Mouse (Mus musculus): ENCODE measurements at regions not wholly inside any gene's neighbourhood (a gene's known extent, or its start where the extent isn't known, plus 50 kb on each side); places are given as distances from the start of the nearest gene placed in this dataset.

- TF ChIP-seq TAL1 (IDR thresholded peaks at IDR 0.05; ENCODE audit: low read length) (peak; percentile 43; the same call in 1 of the 2 replicates), JUND (IDR thresholded peaks at IDR 0.05; ENCODE audit: low read depth, low read length) (no peak), NRF1 (IDR thresholded peaks at IDR 0.05; ENCODE audit: insufficient read depth, low read depth, low read length, poor library complexity, severe bottlenecking) (no peak), KAT2A (conservative IDR thresholded peaks at IDR 0.05; ENCODE audit: low read depth, low read length) (no peak), RAD21 (IDR thresholded peaks at IDR 0.05; ENCODE audit: low read depth, low read length) (peak; percentile 64), ZC3H11A (IDR thresholded peaks at IDR 0.05; ENCODE audit: low read depth, low read length) (peak; percentile 47; the same call in 1 of the 2 replicates), SMC3 (IDR thresholded peaks at IDR 0.05; ENCODE audit: low read depth, low read length) (peak; percentile 79), POLR2A (IDR thresholded peaks at IDR 0.05; ENCODE audit: control insufficient read depth in 1 of 2, insufficient read depth in 1 of 2, low read depth in 1 of 2, low read length in 2 of 2, poor library complexity in 1 of 2) (no peak), GABPA (IDR thresholded peaks at IDR 0.05; ENCODE audit: low read depth, low read length) (no peak), POLR2AphosphoS2 (IDR thresholded peaks at IDR 0.05; ENCODE audit: low read length) (no peak), ZNF384 (IDR thresholded peaks at IDR 0.05; ENCODE audit: low read depth, low read length) (no peak), HCFC1 (IDR thresholded peaks at IDR 0.05; ENCODE audit: low read depth, low read length) (no peak), CTCF (IDR thresholded peaks at IDR 0.05 in 2 of 3, conservative IDR thresholded peaks at IDR 0.05 in 1 of 3; ENCODE audit: control insufficient read depth in 1 of 3, insufficient read depth in 1 of 3, low read depth in 2 of 3, low read length in 3 of 3, poor library complexity in 1 of 3, severe bottlenecking in 1 of 3) (peak; percentile 45 to 71 (median 67)), GATA1 (IDR thresholded peaks at IDR 0.05; ENCODE audit: low read depth, low read length) (no peak), UBTF (IDR thresholded peaks at IDR 0.05; ENCODE audit: borderline replicate concordance, insufficient read depth, low read depth, low read length) (no peak), MAX (IDR thresholded peaks at IDR 0.05; ENCODE audit: low read length) (no peak), RCOR1 (IDR thresholded peaks at IDR 0.05; ENCODE audit: low read depth, low read length) (no peak)
- H3K27ac ChIP-seq (ENCODE audit: control insufficient read depth, low read depth, low read length): no peak overlapping the region
Measured at GRCm38 (mm10) chr12:13844532-13845485, 307.0 kb downstream of the Fam84a start.

DNA sequence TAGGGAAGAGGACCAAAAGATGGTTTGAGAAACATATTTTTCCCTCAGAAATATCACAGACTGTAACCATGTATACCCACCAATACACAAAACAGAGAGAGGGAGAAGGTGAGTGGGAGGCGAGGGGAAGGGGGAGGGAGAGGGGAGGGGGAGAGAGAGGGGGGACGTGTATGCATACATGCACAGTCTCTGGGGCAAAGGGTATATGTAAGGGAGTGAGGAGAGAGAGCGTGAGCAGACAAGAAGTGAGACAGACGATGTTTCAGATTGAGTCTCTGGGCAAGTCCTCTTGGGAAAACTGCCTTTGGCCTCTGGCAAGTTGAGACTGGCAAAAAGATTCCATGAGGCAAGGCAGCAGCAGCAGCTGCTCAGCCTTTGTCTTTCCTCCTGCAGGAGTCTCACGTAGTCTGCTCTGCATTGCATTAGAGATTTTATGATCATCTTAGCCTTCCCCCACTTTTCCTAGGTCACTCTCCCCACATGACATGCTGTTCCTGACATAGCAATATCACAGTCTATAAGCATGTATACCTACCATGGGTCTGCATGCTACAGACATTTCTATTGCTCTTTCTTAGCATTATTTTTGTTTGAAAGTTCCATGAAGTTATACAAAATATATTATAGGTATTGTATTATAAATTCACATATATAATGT lies 308.3 kb downstream of the Fam84a start:
- H3K79me2 ChIP-seq (ENCODE audit: control insufficient read depth, insufficient read depth, low read length, poor library complexity): no peaks in the 10 kb centered on the region
- no peak overlapping the region for H3K9ac ChIP-seq (ENCODE audit: control insufficient read depth, low read depth, low read length, poor library complexity, severe bottlenecking)
- no peaks in the 10 kb centered on the region for H3K36me3 ChIP-seq (ENCODE audit: control insufficient read depth in 1 of 2, insufficient read depth in 2 of 2, low read length in 2 of 2)
- no peak for DNase-seq (ENCODE audit: low read depth, low spot score)
- H3K27ac ChIP-seq (ENCODE audit: control insufficient read depth, low read depth, low read length): no peak overlapping the region
- H3K9me3 ChIP-seq (replicated peaks; ENCODE audit: insufficient read depth, low read length): no peaks in the 10 kb centered on the region
- H3K4me1 ChIP-seq (ENCODE audit: control insufficient read depth in 1 of 2, insufficient read depth in 2 of 2, low read length in 2 of 2): 0 out of 4 replicates have a peak, but pooled peaks cover 0 to 3% of the 10 kb centered on the region in 2 experiments
- H3K4me3 ChIP-seq (ENCODE audit: control insufficient read depth in 1 of 2, insufficient read depth in 1 of 2, low read depth in 2 of 2, low read length in 2 of 2): no peak overlapping the region
- H3K27me3 ChIP-seq (ENCODE audit: control insufficient read depth in 1 of 2, insufficient read depth in 2 of 2, low read length in 2 of 2): no peaks in the 10 kb centered on the region
- TF ChIP-seq MAZ (IDR thresholded peaks at IDR 0.05; ENCODE audit: low read depth, low read length) (no peak), BHLHE40 (IDR thresholded peaks at IDR 0.05; ENCODE audit: borderline replicate concordance, low read depth, low read length) (no peak), POLR2A (IDR thresholded peaks at IDR 0.05; ENCODE audit: control insufficient read depth in 1 of 2, insufficient read depth in 1 of 2, low read depth in 1 of 2, low read length in 2 of 2, poor library complexity in 1 of 2) (no peak), MAX (IDR thresholded peaks at IDR 0.05; ENCODE audit: low read length) (no peak), MAFK (IDR thresholded peaks at IDR 0.05; ENCODE audit: borderline replicate concordance, low read depth, low read length) (no peak), ZMIZ1 (IDR thresholded peaks at IDR 0.05; ENCODE audit: low read depth, low read length) (no peak), MXI1 (IDR thresholded peaks at IDR 0.05; ENCODE audit: low read depth, low read length) (no peak), MYB (IDR thresholded peaks at IDR 0.05; ENCODE audit: low read depth, low read length) (no peak), NELFE (IDR thresholded peaks at IDR 0.05; ENCODE audit: low read depth, low read length) (no peak), SIN3A (IDR thresholded peaks at IDR 0.05; ENCODE audit: low read length) (no peak), CTCF (IDR thresholded peaks at IDR 0.05 in 2 of 3, conservative IDR thresholded peaks at IDR 0.05 in 1 of 3; ENCODE audit: control insufficient read depth in 1 of 3, insufficient read depth in 1 of 3, low read depth in 2 of 3, low read length in 3 of 3, poor library complexity in 1 of 3, severe bottlenecking in 1 of 3) (no peak), GATA1 (IDR thresholded peaks at IDR 0.05; ENCODE audit: low read depth, low read length) (no peak), E2F4 (IDR thresholded peaks at IDR 0.05; ENCODE audit: borderline replicate concordance, low read depth, low read length) (no peak), RCOR1 (IDR thresholded peaks at IDR 0.05; ENCODE audit: low read depth, low read length) (no peak), MYC (IDR thresholded peaks at IDR 0.05; ENCODE audit: low read depth, low read length) (no peak), MEF2A (IDR thresholded peaks at IDR 0.05; ENCODE audit: extremely low read depth, insufficient replicate concordance, low read depth, low read length, poor library complexity, severe bottlenecking) (no peak)

More at GRCm38 (mm10) chr12:13844532-13845485, 307.0 kb downstream of the Fam84a start:
- peak; percentile 71 for DNase-seq (ENCODE audit: low read depth, low spot score)
- Histone ChIP-seq H3K27me3 (ENCODE audit: control insufficient read depth in 1 of 2, insufficient read depth in 2 of 2, low read length in 2 of 2) (no peaks in the 10 kb centered on the region), H3K4me1 (ENCODE audit: control insufficient read depth in 1 of 2, insufficient read depth in 2 of 2, low read length in 2 of 2) (0 out of 4 replicates have a peak, but pooled peaks cover 0 to 3% of the 10 kb centered on the region in 2 experiments), H3K36me3 (ENCODE audit: control insufficient read depth in 1 of 2, insufficient read depth in 2 of 2, low read length in 2 of 2) (no peaks in the 10 kb centered on the region), H3K9me3 (replicated peaks; ENCODE audit: insufficient read depth, low read length) (no peaks in the 10 kb centered on the region), H3K79me2 (ENCODE audit: control insufficient read depth, insufficient read depth, low read length, poor library complexity) (no peaks in the 10 kb centered on the region), H3K9ac (ENCODE audit: control insufficient read depth, low read depth, low read length, poor library complexity, severe bottlenecking) (no peak overlapping the region), H3K4me3 (ENCODE audit: control insufficient read depth in 1 of 2, insufficient read depth in 1 of 2, low read depth in 2 of 2, low read length in 2 of 2) (peak overlapping the region in 1 of 2 experiments; percentile 25; a peak in 1 of 4 replicates)

Data from MEL (cell line).